Mouse (Mus musculus) limb, embryonic 13.5 days (tissue): ENCODE measurements around the gene Ttc9c. TPM values are rescaled to one million over a fixed set of nuclear protein-coding genes. Genes with fewer than 3 reads are reported as not detected.

Experiments
- ATAC-seq: fragments of 200-750 bp; cut with Nextera tagmentation; 2 replicates; pipeline ENCODE4 v1.8.0; 2017; ENCODE audit warnings: low read depth, moderate number of reproducible peaks, moderate TSS enrichment; ENCODE audit not compliant: low FRiP score
- H3K27ac ChIP-seq: fragments of 300-500 bp; sonication (generic); 2 replicates; pipeline ENCODE4 v1.5.1; 2015; ENCODE audit warnings: inconsistent platforms, mild to moderate bottlenecking, moderate library complexity
- H3K27me3 ChIP-seq: fragments of 300-500 bp; sonication (generic); 2 replicates; pipeline ENCODE4 v1.6.1; 2015; ENCODE audit warnings: mild to moderate bottlenecking, inconsistent platforms
- H3K36me3 ChIP-seq: fragments of 300-500 bp; sonication (generic); 2 replicates; pipeline ENCODE4 v1.6.1; 2015; ENCODE audit warnings: inconsistent platforms, mild to moderate bottlenecking, moderate library complexity
- H3K4me1 ChIP-seq: fragments of 300-500 bp; sonication (generic); 2 replicates; pipeline ENCODE4 v1.6.1; 2015; ENCODE audit warnings: inconsistent platforms
- H3K4me2 ChIP-seq: fragments of 300-500 bp; sonication (generic); replicated peaks from 2 replicates; pipeline ENCODE4 v1.6.1; 2015; ENCODE audit warnings: inconsistent platforms, mild to moderate bottlenecking, moderate library complexity
- H3K4me3 ChIP-seq: fragments of 300-500 bp; sonication (generic); 2 replicates; pipeline ENCODE4 v1.5.1; 2015; ENCODE audit warnings: moderate library complexity, mild to moderate bottlenecking, inconsistent platforms
- H3K9ac ChIP-seq: fragments of 300-500 bp; sonication (generic); 2 replicates; pipeline ENCODE4 v1.6.1; 2015; ENCODE audit warnings: mild to moderate bottlenecking, inconsistent platforms
- H3K9me3 ChIP-seq: fragments of 300-500 bp; sonication (generic); 2 replicates; pipeline ENCODE4 v1.6.1; 2016; ENCODE audit warnings: inconsistent platforms
- WGBS: fragments of 180-500 bp; shearing (Covaris S2); methylation state at CpG from one replicate; pipeline ENCODE4 v1.1.7; 2015; 5-methylcytosine and 5-hydroxymethylcytosine counted together
- polyA plus RNA-seq: library from polyadenylated mRNA; unstranded; fragments of >200 nt; fragmentation: Nextera tagmentation; extraction: Ambion mirVana; gene quantifications from 2 replicates; pipeline ENCODE4 v1.2.1, GENCODE M21; 2015

Ttc9c gene
- polyA plus RNA-seq, 1 experiment from 2014 or later, result 73.4 TPM

DNA sequence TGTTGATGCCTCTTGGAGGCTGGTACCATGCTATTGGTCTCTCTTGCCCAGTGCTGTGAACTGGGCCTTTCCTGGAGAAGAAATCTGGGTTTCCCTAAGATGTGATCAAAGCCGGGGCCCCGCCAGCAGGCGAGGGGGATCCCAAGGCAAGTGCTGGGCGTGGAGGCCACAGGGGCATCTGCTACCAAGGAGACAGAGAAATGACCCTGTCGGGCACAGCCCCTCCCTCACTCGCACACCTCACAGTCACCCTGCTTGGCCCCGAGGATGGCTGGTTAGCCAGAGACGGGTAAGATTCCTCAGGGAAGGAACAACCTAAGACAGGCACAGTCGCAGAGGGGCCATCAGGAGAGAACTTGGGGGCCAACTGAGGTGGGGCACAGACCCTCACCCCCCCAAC lies 53.6 kb downstream of the Ttc9c start:
- no peak for ATAC-seq
- H3K9ac ChIP-seq, result no peak overlapping the region
- no peak overlapping the region for H3K4me3 ChIP-seq
- no peak overlapping the region for H3K27ac ChIP-seq
- 94% methylated on average over 9 of the region's 9 CpGs for WGBS
- peaks cover 5% of the 10 kb centered on the region; the same call in 1 of the 2 replicates for H3K9me3 ChIP-seq
- peaks cover 5% of the 10 kb centered on the region; the same call in 1 of the 2 replicates for H3K4me1 ChIP-seq
- no peak overlapping the region for H3K4me2 ChIP-seq
- peaks cover 86% of the 10 kb centered on the region for H3K36me3 ChIP-seq
- no peaks in the 10 kb centered on the region for H3K27me3 ChIP-seq

GRCm38 (mm10) chr19:8763276-8763675 lies 55.9 kb downstream of the Ttc9c start:
- WGBS, result 94% methylated on average over 4 of the region's 4 CpGs
- Histone ChIP-seq H3K36me3 (peaks cover 64% of the 10 kb centered on the region), H3K4me3 (no peak overlapping the region)

DNA sequence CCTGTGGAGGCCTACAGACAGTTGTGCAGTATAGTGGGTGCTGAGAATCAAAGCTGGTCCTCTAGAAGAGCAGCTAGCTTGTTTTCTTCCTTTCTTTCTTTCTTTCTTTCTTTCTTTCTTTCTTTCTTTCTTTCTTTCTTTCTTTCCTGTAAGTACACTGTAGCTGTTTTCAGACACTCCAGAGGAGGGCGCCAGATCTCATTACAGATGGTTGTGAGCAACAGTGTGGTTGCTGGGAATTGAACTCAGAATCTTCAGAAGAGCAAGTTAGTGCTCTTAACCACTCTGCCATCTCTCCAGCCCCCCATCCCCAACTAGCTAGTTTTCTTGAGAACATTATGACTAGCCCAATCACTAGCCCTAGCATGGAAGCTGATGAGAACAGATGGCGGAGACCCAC lies 58.4 kb downstream of the Ttc9c start:
- Histone ChIP-seq H3K9ac (no peak overlapping the region), H3K36me3 (peaks cover 41% of the 10 kb centered on the region), H3K27me3 (no peaks in the 10 kb centered on the region), H3K27ac (no peak overlapping the region), H3K4me1 (peaks cover 19% of the 10 kb centered on the region), H3K4me3 (no peak overlapping the region), H3K4me2 (no peak overlapping the region), H3K9me3 (peaks cover 5% of the 10 kb centered on the region; the same call in 1 of the 2 replicates)
- ATAC-seq, result no peak
- 88% methylated on average over 2 of the region's 2 CpGs for WGBS

More at GRCm38 (mm10) chr19:8763276-8763675, 55.9 kb downstream of the Ttc9c start:
- no peak for ATAC-seq
- no peak overlapping the region for H3K9ac ChIP-seq
- H3K27me3 ChIP-seq, result no peaks in the 10 kb centered on the region
- H3K4me2 ChIP-seq, result no peak overlapping the region
- peaks cover 8% of the 10 kb centered on the region for H3K4me1 ChIP-seq
- H3K9me3 ChIP-seq, result peaks cover 5% of the 10 kb centered on the region; the same call in 1 of the 2 replicates
- no peak overlapping the region for H3K27ac ChIP-seq

Other genes with a start within 250 kb of the Ttc9c start
- 0.05 TPM in 1 of 2 replicates, not detected in the other for gene Slc22a8, start 228.1 kb downstream of the Ttc9c start, polyA plus RNA-seq
- gene Slc22a6, start 201.3 kb downstream of the Ttc9c start, polyA plus RNA-seq, result not detected in 2 replicates
- 0.71 and 1.0 TPM in 2 replicates for gene Chrm1, start 155.5 kb downstream of the Ttc9c start, polyA plus RNA-seq
- gene Slc3a2, start 96.0 kb downstream of the Ttc9c start, polyA plus RNA-seq, result 101 and 103 TPM in 2 replicates
- gene Wdr74, start 83.5 kb downstream of the Ttc9c start, polyA plus RNA-seq, result 98.7 TPM in 2 replicates
- gene 1700092M07Rik, start 78.6 kb downstream of the Ttc9c start, polyA plus RNA-seq, result 2.1 TPM in 2 replicates
- 194 and 205 TPM in 2 replicates for gene Stx5a, start 77.9 kb downstream of the Ttc9c start, polyA plus RNA-seq
- 214 and 217 TPM in 2 replicates for gene Nxf1, start 62.3 kb downstream of the Ttc9c start, polyA plus RNA-seq
- 211 and 232 TPM in 2 replicates for gene Tmem223, start 48.3 kb downstream of the Ttc9c start, polyA plus RNA-seq
- 62.7 and 66.2 TPM in 2 replicates for gene Tmem179b, start 44.9 kb downstream of the Ttc9c start, polyA plus RNA-seq
- 31.9 and 32.8 TPM in 2 replicates for gene Taf6l, start 32.9 kb downstream of the Ttc9c start, polyA plus RNA-seq
- 183 and 185 TPM in 2 replicates for gene Polr2g, start 20.8 kb downstream of the Ttc9c start, polyA plus RNA-seq
- 6.0 and 6.7 TPM in 2 replicates for gene Zbtb3, start 16.8 kb downstream of the Ttc9c start, polyA plus RNA-seq
- gene Hnrnpul2, start 677 bp upstream of the Ttc9c start, polyA plus RNA-seq, result 5.9 and 6.3 TPM in 2 replicates
- gene AC129217.1, start 10.4 kb upstream of the Ttc9c start, polyA plus RNA-seq, result not detected in 2 replicates
- 45.2 and 49.3 TPM in 2 replicates for gene Bscl2, start 18.1 kb upstream of the Ttc9c start, polyA plus RNA-seq
- gene Gng3, start 19.9 kb upstream of the Ttc9c start, polyA plus RNA-seq, result 8.7 and 8.8 TPM in 2 replicates
- 0.75 and 0.93 TPM in 2 replicates for gene Lrrn4cl, start 31.4 kb upstream of the Ttc9c start, polyA plus RNA-seq
- 179 TPM in 2 replicates for gene Ubxn1, start 52.2 kb upstream of the Ttc9c start, polyA plus RNA-seq
- 66.7 and 70.4 TPM in 2 replicates for gene Uqcc3, start 61.6 kb upstream of the Ttc9c start, polyA plus RNA-seq
- gene Lbhd1, start 64.4 kb upstream of the Ttc9c start, polyA plus RNA-seq, result 93.0 and 93.2 TPM in 2 replicates
- not detected in 2 replicates for gene Gm49403, start 64.6 kb upstream of the Ttc9c start, polyA plus RNA-seq
- gene 1810009A15Rik, start 69.5 kb upstream of the Ttc9c start, polyA plus RNA-seq, result 94.0 and 96.6 TPM in 2 replicates
- not detected in 2 replicates for gene Gm49416, start 69.6 kb upstream of the Ttc9c start, polyA plus RNA-seq
- 39.6 and 43.3 TPM in 2 replicates for gene Ints5, start 73.7 kb upstream of the Ttc9c start, polyA plus RNA-seq
- gene Ganab, start 78.7 kb upstream of the Ttc9c start, polyA plus RNA-seq, result 102 and 112 TPM in 2 replicates
- 49.9 and 53.0 TPM in 2 replicates for gene B3gat3, start 101.0 kb upstream of the Ttc9c start, polyA plus RNA-seq
- 3.2 and 3.7 TPM in 2 replicates for gene Rom1, start 110.0 kb upstream of the Ttc9c start, polyA plus RNA-seq
- gene Eml3, start 110.2 kb upstream of the Ttc9c start, polyA plus RNA-seq, result 36.9 and 37.2 TPM in 2 replicates
- gene Mta2, start 122.5 kb upstream of the Ttc9c start, polyA plus RNA-seq, result 192 and 193 TPM in 2 replicates
- 35.6 and 36.5 TPM in 2 replicates for gene Tut1, start 134.5 kb upstream of the Ttc9c start, polyA plus RNA-seq
- 508 and 512 TPM in 2 replicates for gene Eef1g, start 147.7 kb upstream of the Ttc9c start, polyA plus RNA-seq
- 35.2 and 35.6 TPM in 2 replicates for gene Ahnak, start 170.0 kb upstream of the Ttc9c start, polyA plus RNA-seq